Mouse (Mus musculus): ENCODE results near the gene Rfx3. TPM values are rescaled to one million over a fixed set of nuclear protein-coding genes. Genes with fewer than 3 reads are reported as not detected.

Gene Rfx3
- polyA plus RNA-seq, 1 experiment = 29.7 TPM

DNA sequence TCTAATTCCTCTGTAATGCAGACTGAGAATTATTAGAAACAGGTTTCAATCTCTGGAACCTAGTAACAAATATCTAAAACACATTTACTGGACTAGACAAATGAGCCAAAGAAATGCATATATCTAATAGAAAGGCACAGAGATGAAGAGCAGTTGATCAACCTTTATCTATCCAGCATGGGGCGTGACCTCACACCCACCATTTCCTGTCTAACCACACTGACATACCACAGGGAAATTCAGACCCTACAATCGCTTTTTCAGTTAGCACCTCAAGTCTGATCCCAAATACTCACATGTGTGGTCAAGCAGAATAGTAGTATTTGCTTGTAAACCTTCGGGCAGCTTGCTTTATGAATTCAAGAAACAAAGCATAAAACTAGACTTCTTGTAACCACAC lies 43.4 kb downstream of the Rfx3 start:
- no peak overlapping the region for H3K4me3 ChIP-seq (ENCODE audit: control insufficient read depth, low read depth, low read length)
- no peak for TF ChIP-seq CTCF (IDR thresholded peaks at IDR 0.05; ENCODE audit: control insufficient read depth, insufficient read depth, insufficient replicate concordance, low read depth, low read length)
- no peak for TF ChIP-seq POLR2A (IDR thresholded peaks at IDR 0.05; ENCODE audit: control insufficient read depth, low read depth, low read length)
- no peak overlapping the region for H3K27ac ChIP-seq (ENCODE audit: control insufficient read depth, insufficient read depth, low read depth, low read length)
- H3K36me3 ChIP-seq (ENCODE audit: control insufficient read depth, insufficient read depth, low read length) = no peaks in the 10 kb centered on the region
- H3K4me1 ChIP-seq (ENCODE audit: control insufficient read depth, insufficient read depth, low read length) = no peaks in the 10 kb centered on the region
- no peaks in the 10 kb centered on the region for H3K27me3 ChIP-seq (ENCODE audit: control insufficient read depth, insufficient read depth, low read length)

DNA sequence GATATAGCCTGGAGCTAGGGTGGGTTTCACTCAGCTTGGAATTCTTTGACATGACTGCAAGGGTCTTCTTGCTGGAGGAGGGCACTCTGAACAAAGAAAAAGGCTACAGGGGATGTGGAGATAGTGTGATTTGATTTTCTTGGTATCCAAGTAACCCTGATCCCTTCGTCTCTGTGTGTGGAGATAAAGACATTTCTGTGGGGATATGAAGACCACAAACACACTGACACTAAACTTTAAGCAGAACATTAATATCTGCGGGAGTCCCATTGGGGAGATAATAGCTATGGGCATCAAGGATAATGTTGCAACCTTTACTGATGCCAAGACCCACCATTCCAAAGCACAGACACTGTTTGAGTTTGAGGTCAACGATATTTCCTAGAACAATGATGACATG lies 49.7 kb downstream of the Rfx3 start:
- Histone ChIP-seq H3K4me1 (ENCODE audit: control insufficient read depth, insufficient read depth, low read length) (no peaks in the 10 kb centered on the region), H3K4me3 (ENCODE audit: control insufficient read depth, low read depth, low read length) (no peak overlapping the region), H3K27ac (ENCODE audit: control insufficient read depth, insufficient read depth, low read depth, low read length) (no peak overlapping the region), H3K36me3 (ENCODE audit: control insufficient read depth, insufficient read depth, low read length) (no peaks in the 10 kb centered on the region), H3K27me3 (ENCODE audit: control insufficient read depth, insufficient read depth, low read length) (no peaks in the 10 kb centered on the region)
- TF ChIP-seq CTCF (IDR thresholded peaks at IDR 0.05; ENCODE audit: control insufficient read depth, insufficient read depth, insufficient replicate concordance, low read depth, low read length) (no peak), POLR2A (IDR thresholded peaks at IDR 0.05; ENCODE audit: control insufficient read depth, low read depth, low read length) (no peak)

DNA sequence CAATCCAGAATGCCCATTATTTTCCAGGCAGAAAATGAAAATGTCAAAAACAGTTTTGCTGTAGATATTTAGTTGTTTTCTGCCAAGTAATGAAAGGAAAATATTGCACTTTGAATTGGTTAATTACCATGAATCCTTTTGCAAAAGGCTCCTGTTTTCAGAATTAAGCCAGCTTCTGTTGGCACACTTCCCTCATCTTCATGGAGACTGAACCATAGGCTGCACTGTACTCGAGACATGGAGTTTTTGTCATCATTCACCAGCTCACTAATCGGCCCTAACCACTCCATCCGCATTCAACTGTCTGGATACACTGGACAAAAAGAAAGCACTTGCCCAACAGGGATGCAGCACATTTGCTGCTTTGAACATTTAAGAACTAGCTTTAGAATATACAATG lies 75.5 kb downstream of the Rfx3 start:
- H3K27ac ChIP-seq (ENCODE audit: control insufficient read depth, insufficient read depth, low read depth, low read length) = no peak overlapping the region
- H3K36me3 ChIP-seq (ENCODE audit: control insufficient read depth, insufficient read depth, low read length) = no peaks in the 10 kb centered on the region
- no peaks in the 10 kb centered on the region for H3K4me1 ChIP-seq (ENCODE audit: control insufficient read depth, insufficient read depth, low read length)
- H3K27me3 ChIP-seq (ENCODE audit: control insufficient read depth, insufficient read depth, low read length) = no peaks in the 10 kb centered on the region
- H3K4me3 ChIP-seq (ENCODE audit: control insufficient read depth, low read depth, low read length) = no peak overlapping the region
- TF ChIP-seq CTCF (IDR thresholded peaks at IDR 0.05; ENCODE audit: control insufficient read depth, insufficient read depth, insufficient replicate concordance, low read depth, low read length) (no peak), POLR2A (IDR thresholded peaks at IDR 0.05; ENCODE audit: control insufficient read depth, low read depth, low read length) (no peak)

DNA sequence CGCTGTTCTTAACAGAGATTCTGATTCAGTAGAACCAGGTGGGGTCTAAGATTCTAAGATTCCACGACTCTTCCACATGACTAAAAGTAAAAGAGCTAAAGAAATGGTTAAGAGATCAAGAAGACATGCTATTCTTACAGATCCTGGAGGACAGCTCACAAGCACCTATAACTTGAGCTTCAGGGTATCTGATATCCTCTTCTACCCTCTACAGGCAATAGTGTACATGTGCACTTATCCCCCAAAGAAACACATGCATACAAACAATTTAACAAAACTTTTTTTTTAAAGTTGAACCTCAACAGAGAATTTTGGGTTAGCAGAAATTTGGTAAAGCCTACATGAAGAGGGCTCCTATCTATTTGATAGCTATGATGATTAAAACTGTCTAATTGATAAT lies 79.8 kb downstream of the Rfx3 start:
- Histone ChIP-seq H3K36me3 (ENCODE audit: control insufficient read depth, insufficient read depth, low read length) (no peaks in the 10 kb centered on the region), H3K27ac (ENCODE audit: control insufficient read depth, insufficient read depth, low read depth, low read length) (no peak overlapping the region), H3K27me3 (ENCODE audit: control insufficient read depth, insufficient read depth, low read length) (no peaks in the 10 kb centered on the region), H3K4me1 (ENCODE audit: control insufficient read depth, insufficient read depth, low read length) (no peaks in the 10 kb centered on the region), H3K4me3 (ENCODE audit: control insufficient read depth, low read depth, low read length) (no peak overlapping the region)
- TF ChIP-seq CTCF (IDR thresholded peaks at IDR 0.05; ENCODE audit: control insufficient read depth, insufficient read depth, insufficient replicate concordance, low read depth, low read length) (no peak), POLR2A (IDR thresholded peaks at IDR 0.05; ENCODE audit: control insufficient read depth, low read depth, low read length) (no peak)

DNA sequence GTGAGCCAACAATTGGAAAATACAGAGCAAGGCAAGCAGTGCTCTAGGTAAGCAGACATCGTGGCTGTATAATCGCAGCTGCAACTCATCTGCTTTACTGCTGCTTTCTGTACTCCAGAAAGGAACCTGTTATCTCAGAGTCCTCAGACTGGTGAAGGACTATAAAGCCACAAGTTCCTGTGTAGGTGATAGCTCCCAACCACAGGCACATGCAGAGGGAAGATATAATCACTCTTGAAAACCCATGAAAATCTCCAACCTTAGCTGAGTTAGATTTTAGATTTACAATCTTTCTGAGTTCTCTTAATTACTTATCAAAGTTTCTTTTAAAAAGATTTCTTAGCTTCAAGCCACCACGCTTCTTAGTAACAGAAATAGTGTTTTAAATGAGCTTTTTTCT lies 84.6 kb downstream of the Rfx3 start:
- no peak overlapping the region for H3K27ac ChIP-seq (ENCODE audit: control insufficient read depth, insufficient read depth, low read depth, low read length)
- no peak overlapping the region for H3K4me3 ChIP-seq (ENCODE audit: control insufficient read depth, low read depth, low read length)
- H3K4me1 ChIP-seq (ENCODE audit: control insufficient read depth, insufficient read depth, low read length) = no peaks in the 10 kb centered on the region
- no peaks in the 10 kb centered on the region for H3K27me3 ChIP-seq (ENCODE audit: control insufficient read depth, insufficient read depth, low read length)
- TF ChIP-seq POLR2A (IDR thresholded peaks at IDR 0.05; ENCODE audit: control insufficient read depth, low read depth, low read length) = no peak
- TF ChIP-seq CTCF (IDR thresholded peaks at IDR 0.05; ENCODE audit: control insufficient read depth, insufficient read depth, insufficient replicate concordance, low read depth, low read length) = no peak
- H3K36me3 ChIP-seq (ENCODE audit: control insufficient read depth, insufficient read depth, low read length) = no peaks in the 10 kb centered on the region

DNA sequence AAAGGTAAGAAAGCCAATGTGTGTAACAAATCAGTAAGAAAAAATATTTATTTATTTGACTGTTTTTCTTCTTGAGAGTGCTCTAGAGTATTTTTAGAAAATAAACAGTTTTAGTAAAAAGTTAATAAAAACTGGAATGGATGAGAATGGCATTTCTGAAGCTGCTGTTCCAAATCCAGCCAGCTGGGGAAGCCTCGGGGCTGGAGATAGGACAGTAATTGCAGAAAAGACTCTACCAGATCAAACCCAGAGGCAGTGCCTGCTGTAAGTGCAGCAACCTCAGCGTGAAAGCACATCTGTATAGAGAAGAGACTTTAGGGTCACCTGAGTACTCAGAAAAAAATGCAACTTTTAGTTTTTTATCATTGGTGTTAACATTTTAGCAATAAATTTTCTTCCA lies 91.9 kb downstream of the Rfx3 start:
- TF ChIP-seq CTCF (IDR thresholded peaks at IDR 0.05; ENCODE audit: control insufficient read depth, insufficient read depth, insufficient replicate concordance, low read depth, low read length) (no peak), POLR2A (IDR thresholded peaks at IDR 0.05; ENCODE audit: control insufficient read depth, low read depth, low read length) (no peak)
- Histone ChIP-seq H3K36me3 (ENCODE audit: control insufficient read depth, insufficient read depth, low read length) (no peaks in the 10 kb centered on the region), H3K4me1 (ENCODE audit: control insufficient read depth, insufficient read depth, low read length) (no peaks in the 10 kb centered on the region), H3K4me3 (ENCODE audit: control insufficient read depth, low read depth, low read length) (no peak overlapping the region), H3K27me3 (ENCODE audit: control insufficient read depth, insufficient read depth, low read length) (no peaks in the 10 kb centered on the region), H3K27ac (ENCODE audit: control insufficient read depth, insufficient read depth, low read depth, low read length) (no peak overlapping the region)

DNA sequence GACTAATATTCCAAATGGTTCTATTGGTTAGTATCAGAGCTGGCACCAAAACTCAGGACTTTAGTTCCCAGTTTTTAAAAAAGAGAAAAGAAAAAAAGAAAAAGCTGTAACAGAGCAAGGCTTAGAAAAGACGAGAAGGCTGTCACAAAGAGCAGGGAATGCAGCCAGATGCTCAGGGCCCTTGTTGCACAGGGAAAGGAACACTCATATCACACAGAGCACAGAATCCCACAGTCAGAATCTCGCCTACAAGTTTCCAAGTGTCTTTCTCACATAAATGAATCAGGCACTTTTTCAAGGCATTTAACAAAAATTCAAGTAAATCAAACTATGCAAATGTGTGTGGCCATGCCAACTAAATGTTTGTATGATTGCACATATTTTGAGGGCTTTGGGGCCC lies 94.5 kb downstream of the Rfx3 start:
- no peak overlapping the region for H3K4me3 ChIP-seq (ENCODE audit: control insufficient read depth, low read depth, low read length)
- no peaks in the 10 kb centered on the region for H3K36me3 ChIP-seq (ENCODE audit: control insufficient read depth, insufficient read depth, low read length)
- H3K27me3 ChIP-seq (ENCODE audit: control insufficient read depth, insufficient read depth, low read length) = no peaks in the 10 kb centered on the region
- no peaks in the 10 kb centered on the region for H3K4me1 ChIP-seq (ENCODE audit: control insufficient read depth, insufficient read depth, low read length)
- no peak overlapping the region for H3K27ac ChIP-seq (ENCODE audit: control insufficient read depth, insufficient read depth, low read depth, low read length)
- TF ChIP-seq CTCF (IDR thresholded peaks at IDR 0.05; ENCODE audit: control insufficient read depth, insufficient read depth, insufficient replicate concordance, low read depth, low read length) = no peak
- TF ChIP-seq POLR2A (IDR thresholded peaks at IDR 0.05; ENCODE audit: control insufficient read depth, low read depth, low read length) = no peak

DNA sequence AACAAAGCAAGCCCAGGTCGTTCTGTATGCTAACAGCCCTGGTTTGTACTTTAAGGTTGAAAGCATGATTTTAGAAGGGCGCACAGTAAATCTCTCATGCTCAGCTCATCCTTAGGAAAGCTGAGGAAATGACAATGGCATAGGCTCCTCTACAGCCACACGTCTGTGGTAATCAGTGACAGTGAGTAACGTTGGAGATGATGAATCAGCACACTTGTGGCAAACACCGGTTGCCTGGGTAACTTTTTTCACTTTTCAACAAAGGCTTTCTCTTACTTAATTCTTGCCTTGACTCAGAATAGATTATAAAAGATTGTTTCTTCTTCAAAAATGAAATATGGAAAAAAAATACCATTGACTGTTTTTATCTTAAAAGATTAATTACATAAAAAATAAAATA lies 104.0 kb downstream of the Rfx3 start:
- no peak overlapping the region for H3K27ac ChIP-seq (ENCODE audit: control insufficient read depth, insufficient read depth, low read depth, low read length)
- TF ChIP-seq POLR2A (IDR thresholded peaks at IDR 0.05; ENCODE audit: control insufficient read depth, low read depth, low read length) = no peak
- no peak for TF ChIP-seq CTCF (IDR thresholded peaks at IDR 0.05; ENCODE audit: control insufficient read depth, insufficient read depth, insufficient replicate concordance, low read depth, low read length)
- H3K36me3 ChIP-seq (ENCODE audit: control insufficient read depth, insufficient read depth, low read length) = no peaks in the 10 kb centered on the region
- no peaks in the 10 kb centered on the region; the same call in 1 of the 2 replicates for H3K4me1 ChIP-seq (ENCODE audit: control insufficient read depth, insufficient read depth, low read length)
- H3K4me3 ChIP-seq (ENCODE audit: control insufficient read depth, low read depth, low read length) = no peak overlapping the region
- no peaks in the 10 kb centered on the region for H3K27me3 ChIP-seq (ENCODE audit: control insufficient read depth, insufficient read depth, low read length)
